8 mouse cellular contexts compared by ENCODE assay signal in the genomic region with DNA sequence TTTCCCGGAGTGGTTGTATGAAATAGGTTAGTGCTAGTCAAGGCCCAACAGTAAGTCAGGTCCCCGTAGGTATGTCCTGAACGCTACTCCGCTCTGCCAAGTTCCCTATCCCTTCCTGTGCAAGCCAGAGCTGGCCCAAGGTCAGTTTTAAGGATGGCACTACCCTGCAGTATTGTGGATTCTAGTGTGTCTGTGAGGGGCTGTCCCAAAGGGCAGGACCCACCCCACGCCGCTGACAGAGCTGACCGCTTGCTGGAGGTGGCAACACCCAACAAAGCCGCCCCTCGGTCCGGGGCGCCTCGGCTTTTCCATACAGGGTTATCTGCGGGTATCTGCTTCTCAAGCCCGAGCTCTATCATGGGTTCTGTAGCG. TPM values are rescaled to one million over a fixed set of nuclear protein-coding genes. Genes with fewer than 3 reads are reported as not detected.
A peak's percentile ranks its signal among the peaks of the same experiment; 100 is the strongest.
DNase-seq lines count a peak whose midpoint lies in the region; ATAC-seq and TF ChIP-seq lines count a peak whose summit lies in the region.

No protein-coding gene starts in this region.

- H3K36me3 ChIP-seq in heart, embryonic 10.5 days = peaks cover 17% of the 10 kb centered on the region
- H3K36me3 ChIP-seq in ES-Bruce4 (ENCODE audit: control insufficient read depth, insufficient read depth, low read length, poor library complexity, severe bottlenecking) = peaks cover 13% of the 10 kb centered on the region
- no peaks in the 10 kb centered on the region for H3K36me3 ChIP-seq in forebrain, postnatal 0 days (ENCODE audit: insufficient read depth)
- peaks cover 25% of the 10 kb centered on the region for H3K36me3 ChIP-seq in megakaryocyte, embryonic 14.5 days (replicated peaks; ENCODE audit: low read length)

- H3K9ac ChIP-seq in ES-Bruce4 (ENCODE audit: low read depth, poor library complexity, severe bottlenecking) = peak overlapping the region; percentile 86
- H3K9ac ChIP-seq in forebrain, postnatal 0 days = peak overlapping the region; percentile 84

- peak overlapping the region; percentile 99 for H3K27ac ChIP-seq in heart, embryonic 10.5 days
- H3K27ac ChIP-seq in ES-Bruce4 (ENCODE audit: insufficient read depth, low read length) = peak overlapping the region; percentile 81
- H3K27ac ChIP-seq in forebrain, postnatal 0 days (ENCODE audit: low read depth, low read length) = peak overlapping the region; percentile 96

- ATAC-seq in forebrain, postnatal 0 days = peak; percentile 21; the same call in 1 of the 2 replicates

- TF ChIP-seq CTCF in ES-Bruce4 (IDR thresholded peaks at IDR 0.05; ENCODE audit: low read depth, low read length) = no peak
- TF ChIP-seq CTCF in forebrain, postnatal 0 days (IDR thresholded peaks at IDR 0.05; ENCODE audit: low read depth) = no peak

- peak overlapping the region; percentile 85 for H3K4me3 ChIP-seq in heart, embryonic 10.5 days
- H3K4me3 ChIP-seq in ES-Bruce4 (ENCODE audit: low read depth, low read length) = peak overlapping the region; percentile 93
- H3K4me3 ChIP-seq in forebrain, postnatal 0 days (ENCODE audit: low read depth, low read length) = peak overlapping the region; percentile 87
- H3K4me3 ChIP-seq in megakaryocyte, embryonic 14.5 days (replicated peaks) = peak overlapping the region; percentile 96

- H3K4me1 ChIP-seq in heart, embryonic 10.5 days = peaks cover 33% of the 10 kb centered on the region
- peaks cover 5% of the 10 kb centered on the region for H3K4me1 ChIP-seq in ES-Bruce4 (ENCODE audit: control insufficient read depth, insufficient read depth, low read length)
- H3K4me1 ChIP-seq in forebrain, postnatal 0 days (ENCODE audit: insufficient read depth) = peaks cover 25% of the 10 kb centered on the region
- H3K4me1 ChIP-seq in megakaryocyte, embryonic 14.5 days = peaks cover 62% of the 10 kb centered on the region

- WGBS in heart, embryonic 10.5 days = 1% methylated on average over 15 of the region's 15 CpGs
- 2% methylated on average over 15 of the region's 15 CpGs for WGBS in forebrain, postnatal 0 days

- no peaks in the 10 kb centered on the region for H3K27me3 ChIP-seq in heart, embryonic 10.5 days (ENCODE audit: insufficient read depth, poor library complexity, severe bottlenecking)
- H3K27me3 ChIP-seq in ES-Bruce4 (ENCODE audit: control insufficient read depth, insufficient read depth, low read length, poor library complexity, severe bottlenecking) = no peaks in the 10 kb centered on the region
- no peaks in the 10 kb centered on the region for H3K27me3 ChIP-seq in forebrain, postnatal 0 days (ENCODE audit: insufficient read depth, low read length)
- peaks cover 11% of the 10 kb centered on the region for H3K27me3 ChIP-seq in megakaryocyte, embryonic 14.5 days (replicated peaks)

- H3K4me2 ChIP-seq in forebrain, postnatal 0 days (ENCODE audit: low read depth) = peak overlapping the region; percentile 74

- no peak for TF ChIP-seq POLR2A in ES-Bruce4 (IDR thresholded peaks at IDR 0.05; ENCODE audit: insufficient read depth, low read length)

- no peak for DNase-seq in heart, embryonic 10.5 days (ENCODE audit: low spot score)
- no peak for DNase-seq in heart, postnatal 36 days
- no peak for DNase-seq in forebrain, postnatal 0 days
- DNase-seq in right cerebral cortex, postnatal 14 days = no peak
- no peak for DNase-seq in right cerebral cortex, postnatal 4 days
- no peak for DNase-seq in gastrocnemius, postnatal 10 days

- intact Hi-C loops in heart, postnatal 36 days (cut with DNase I) = no loop called here

- TF ChIP-seq EP300 in ES-Bruce4 (IDR thresholded peaks at IDR 0.05; ENCODE audit: insufficient read depth, low read depth, low read length) = no peak

- H3K9me3 ChIP-seq in heart, embryonic 10.5 days = no peaks in the 10 kb centered on the region
- H3K9me3 ChIP-seq in ES-Bruce4 (replicated peaks; ENCODE audit: control insufficient read depth, insufficient read depth, low read length, poor library complexity, severe bottlenecking) = no peaks in the 10 kb centered on the region
- H3K9me3 ChIP-seq in forebrain, postnatal 0 days (ENCODE audit: low read length) = no peaks in the 10 kb centered on the region
- no peaks in the 10 kb centered on the region for H3K9me3 ChIP-seq in megakaryocyte, embryonic 14.5 days

RNA-seq across cellular contexts. Expression of gene Ywhah, which starts 0.4 kb away (rescaled TPM):
- 471 and 500 TPM in 2 replicates for polyA plus RNA-seq in heart, embryonic 10.5 days (2016; fragmentation: Nextera tagmentation; extraction: Ambion mirVana)
- total RNA-seq in heart, postnatal 36 days (2021) = 10 to 100 TPM; 83.7 to 93.5 TPM
- polyA plus RNA-seq in ES-Bruce4 (2011; ENCODE audit: insufficient read depth, insufficient read length, low read depth, missing spikeins) = 309 and 334 TPM in 2 replicates
- 475 and 549 TPM in 2 replicates for total RNA-seq in forebrain, postnatal 0 days (2014; rRNA removed)
- polyA plus RNA-seq in forebrain, postnatal 0 days (2015; fragmentation: Nextera tagmentation; extraction: Ambion mirVana) = 744 and 971 TPM in 2 replicates
- polyA plus RNA-seq in megakaryocyte, embryonic 14.5 days (2012; ENCODE audit: insufficient read depth, low replicate concordance) = 92.7 and 241 TPM in 2 replicates
- total RNA-seq in gastrocnemius, postnatal 10 days (2021) = 100 to 1,000 TPM in 1 of 2 experiments, 10 to 100 TPM in 1; 82.0 to 106 TPM
